Mouse (Mus musculus): ENCODE measurements at regions not wholly inside any gene's neighbourhood (a gene's known extent, or its start where the extent isn't known, plus 50 kb on each side); places are given as distances from the start of the nearest gene placed in this dataset.

- no peak for DNase-seq
Measured at GRCm38 (mm10) chr8:25331161-25331776, 507.1 kb upstream of the Adam5 start.

GRCm38 (mm10) chr8:25329791-25330190 is 505.6 kb upstream of the Adam5 start:
- no peak for DNase-seq

- no peak for DNase-seq
Measured at GRCm38 (mm10) chr8:25328318-25328717, 504.1 kb upstream of the Adam5 start.

GRCm38 (mm10) chr8:25326930-25327329 is 502.8 kb upstream of the Adam5 start:
- DNase-seq: no peak

GRCm38 (mm10) chr8:25326257-25326656 is 502.1 kb upstream of the Adam5 start:
- peak; percentile 56 to 61 for DNase-seq

- DNase-seq: no peak
Measured at GRCm38 (mm10) chr8:25324731-25325130, 500.6 kb upstream of the Adam5 start.

GRCm38 (mm10) chr8:25323643-25324420 is 499.7 kb upstream of the Adam5 start:
- DNase-seq: no peak

GRCm38 (mm10) chr8:25316383-25316782 is 492.2 kb upstream of the Adam5 start:
- DNase-seq: no peak

GRCm38 (mm10) chr8:25311811-25312533 is 487.8 kb upstream of the Adam5 start:
- no peak for DNase-seq

GRCm38 (mm10) chr8:25307956-25308355 is 483.8 kb upstream of the Adam5 start:
- DNase-seq: no peak

GRCm38 (mm10) chr8:25307511-25307910 is 483.3 kb upstream of the Adam5 start:
- no peak for DNase-seq

- DNase-seq: no peak
Measured at GRCm38 (mm10) chr8:25306769-25307491, 482.8 kb upstream of the Adam5 start.

All from cerebellum, postnatal 36 days (tissue).